Comparison of ENCODE assay signal across 17 mouse cellular contexts in genomic region chr13:45266287-45267064, GRCm38 (mm10).
DNase-seq lines count a peak whose midpoint lies in the region; ATAC-seq and TF ChIP-seq lines count a peak whose summit lies in the region.
"Had no signal": no experiment of that assay in that cellular context is flagged by ENCODE, and none has a peak within 500 bp of the region (broad histone marks: within the 10 kb centered on the region; RNA-seq: fewer than 3 reads in every experiment).

No protein-coding gene starts in this region.

- H3K36me3 ChIP-seq in heart, adult 2 months (ENCODE audit: control insufficient read depth, insufficient read depth, low read length): peaks cover 4% of the 10 kb centered on the region; the same call in 1 of the 2 replicates
- H3K36me3 ChIP-seq in kidney, embryonic 16.5 days (ENCODE audit: insufficient read depth, low read length): no peaks in the 10 kb centered on the region
- H3K36me3 ChIP-seq: limb, embryonic 15.5 days; neural tube, embryonic 13.5 days had no signal

- no peak for ATAC-seq in kidney, embryonic 16.5 days (ENCODE audit: low FRiP score, low TSS enrichment)
- ATAC-seq: forebrain, embryonic 16.5 days; midbrain, embryonic 16.5 days had no signal

- no peak for DNase-seq in heart, adult 2 months
- DNase-seq in heart, postnatal 4 days: no peak
- no peak for DNase-seq in kidney, adult 11 months
- peak; percentile 38 to 57 for DNase-seq in spleen, postnatal 36 days (ENCODE audit: low spot score in 2 of 2)
- no peak for DNase-seq in spleen, postnatal 4 days (ENCODE audit: low spot score in 2 of 2)
- DNase-seq in c-Kit-positive CD71-positive TER-119-positive erythroid progenitor cells, embryonic 14.5 days (ENCODE audit: low spot score): no peak
- no peak for DNase-seq in embryo, embryonic 11 days
- DNase-seq: adrenal gland, postnatal 36 days; cerebellum, adult 18-20 months; gastrocnemius, adult 2 months; kidney, postnatal 4 days had no signal

- TF ChIP-seq EP300 in heart, adult 2 months (IDR thresholded peaks at IDR 0.05; ENCODE audit: insufficient read depth, low read depth, low read length): no peak

- no peak for TF ChIP-seq CTCF in heart, adult 2 months (IDR thresholded peaks at IDR 0.05)

- no peak overlapping the region for H3K4me2 ChIP-seq in kidney, embryonic 16.5 days (replicated peaks; ENCODE audit: low read depth, low read length)
- H3K4me2 ChIP-seq: limb, embryonic 15.5 days; neural tube, embryonic 13.5 days had no signal

- no peak overlapping the region for H3K4me3 ChIP-seq in heart, adult 2 months
- H3K4me3 ChIP-seq in kidney, embryonic 16.5 days (ENCODE audit: low read length): no peak overlapping the region
- H3K4me3 ChIP-seq: erythroblast, embryonic 14.5 days; gastrocnemius, adult 2 months; limb, embryonic 15.5 days; neural tube, embryonic 13.5 days had no signal

- TF ChIP-seq POLR2A in heart, adult 2 months (IDR thresholded peaks at IDR 0.05; ENCODE audit: insufficient read depth, low read depth, low read length): no peak

- H3K27ac ChIP-seq in heart, adult 2 months: peak overlapping the region; percentile 47
- H3K27ac ChIP-seq in kidney, embryonic 16.5 days (ENCODE audit: low read length): 0 out of 2 replicates have a peak overlapping the region, but pooled peaks have one; percentile 7
- H3K27ac ChIP-seq: gastrocnemius, adult 2 months; limb, embryonic 15.5 days; neural tube, embryonic 13.5 days had no signal

- no peaks in the 10 kb centered on the region for H3K9me3 ChIP-seq in kidney, embryonic 16.5 days (ENCODE audit: low read length)
- H3K9me3 ChIP-seq: limb, embryonic 15.5 days; neural tube, embryonic 13.5 days had no signal

- peaks cover 7% of the 10 kb centered on the region for H3K4me1 ChIP-seq in heart, adult 2 months (ENCODE audit: control insufficient read depth, insufficient read depth, low read length)
- H3K4me1 ChIP-seq in kidney, embryonic 16.5 days (ENCODE audit: insufficient read depth, low read length): peaks cover 3% of the 10 kb centered on the region; the same call in 1 of the 2 replicates

- no peaks in the 10 kb centered on the region for H3K79me2 ChIP-seq in heart, adult 2 months (replicated peaks; ENCODE audit: control insufficient read depth, insufficient read depth, low read length)

- intact Hi-C loops in heart, adult 2 months (cut with DNase I): loop anchor here (10.0 kb wide), 1 partner anchor 232 kb away; no protein-coding TSS in a partner anchor

- 64% methylated on average over 6 of the region's 6 CpGs for WGBS in heart, adult 2 months
- 66% methylated on average over 6 of the region's 6 CpGs for WGBS in kidney, embryonic 16.5 days

- no peaks in the 10 kb centered on the region for H3K27me3 ChIP-seq in heart, adult 2 months (ENCODE audit: control insufficient read depth, insufficient read depth, low read length)
- no peaks in the 10 kb centered on the region for H3K27me3 ChIP-seq in kidney, embryonic 16.5 days (ENCODE audit: insufficient read depth, low read length)
- H3K27me3 ChIP-seq: limb, embryonic 15.5 days; neural tube, embryonic 13.5 days had no signal

- no peak overlapping the region for H3K9ac ChIP-seq in heart, adult 2 months (ENCODE audit: low read depth, low read length)
- H3K9ac ChIP-seq in kidney, embryonic 16.5 days (replicated peaks; ENCODE audit: low read length): no peak overlapping the region
- H3K9ac ChIP-seq: limb, embryonic 15.5 days; neural tube, embryonic 13.5 days had no signal

Comparison
In these comparisons a context has a peak if more than half of its experiments do, and no peak if none do; other contexts are left out.
1. DNase-seq: peak in spleen, postnatal 36 days (2 of 2); none in heart, adult 2 months (0 of 2), heart, postnatal 4 days (single experiment), kidney, adult 11 months (single experiment), spleen, postnatal 4 days (0 of 2), c-Kit-positive CD71-positive TER-119-positive erythroid progenitor cells, embryonic 14.5 days (single experiment) and embryo, embryonic 11 days (single experiment).